24 mouse cellular contexts compared by ENCODE assay signal in genomic region chr9:89842776-89843089, GRCm38 (mm10).
DNase-seq lines count a peak whose midpoint lies in the region; ATAC-seq and TF ChIP-seq lines count a peak whose summit lies in the region.
"Had no signal": no experiment of that assay in that cellular context is flagged by ENCODE, and none has a peak within 500 bp of the region (broad histone marks: within the 10 kb centered on the region; RNA-seq: fewer than 3 reads in every experiment).

No protein-coding gene starts in this region.

- H3K27ac ChIP-seq in forebrain, embryonic 16.5 days (ENCODE audit: low read length): peak overlapping the region; percentile 6; the same call in 1 of the 2 replicates
- no peak overlapping the region for H3K27ac ChIP-seq in forebrain, embryonic 11.5 days (ENCODE audit: low read depth, low read length)
- peak overlapping the region; percentile 70 for H3K27ac ChIP-seq in left cerebral cortex, adult 2 months
- H3K27ac ChIP-seq: embryonic facial prominence, embryonic 12.5 days; heart, embryonic 10.5 days; heart, embryonic 15.5 days; hindbrain, embryonic 14.5 days; limb, embryonic 12.5 days; macrophage; midbrain, embryonic 13.5 days had no signal

- WGBS in forebrain, embryonic 16.5 days: 79% methylated on average over 8 of the region's 8 CpGs
- WGBS in forebrain, embryonic 11.5 days: 87% methylated on average over 8 of the region's 8 CpGs

- H3K9ac ChIP-seq in forebrain, embryonic 16.5 days (replicated peaks; ENCODE audit: low read depth, low read length): no peak overlapping the region
- no peak overlapping the region for H3K9ac ChIP-seq in forebrain, embryonic 11.5 days (ENCODE audit: low read length)
- H3K9ac ChIP-seq: embryonic facial prominence, embryonic 12.5 days; heart, embryonic 15.5 days; hindbrain, embryonic 14.5 days; limb, embryonic 12.5 days; midbrain, embryonic 13.5 days had no signal

- DNase-seq in forebrain, embryonic 11.5 days (ENCODE audit: low spot score): no peak
- no peak for DNase-seq in left cerebral cortex, adult 2 months (ENCODE audit: extremely low spot score in 1 of 2, low spot score in 2 of 2)
- no peak for DNase-seq in left cerebral cortex, adult 11 months (ENCODE audit: low spot score)
- DNase-seq in A20 (ENCODE audit: low read depth, low spot score): peak; percentile 87
- DNase-seq: adrenal gland, postnatal 25 days; cerebellum, adult 2 months; cerebellum, postnatal 36 days; embryo, embryonic 11 days; gastrocnemius, postnatal 25 days; kidney, adult 2 months; kidney, postnatal 4 days; thymus, postnatal 4 days had no signal

- H3K9me3 ChIP-seq in forebrain, embryonic 16.5 days (ENCODE audit: control insufficient read depth, low read length): no peaks in the 10 kb centered on the region
- no peaks in the 10 kb centered on the region for H3K9me3 ChIP-seq in forebrain, embryonic 11.5 days (ENCODE audit: control insufficient read depth, low read length)
- H3K9me3 ChIP-seq: embryonic facial prominence, embryonic 12.5 days; heart, embryonic 10.5 days; heart, embryonic 15.5 days; limb, embryonic 12.5 days; midbrain, embryonic 13.5 days had no signal

- TF ChIP-seq CTCF in left cerebral cortex, adult 2 months (IDR thresholded peaks at IDR 0.05): no peak

- H3K36me3 ChIP-seq in forebrain, embryonic 16.5 days (ENCODE audit: control insufficient read depth, insufficient read depth): no peaks in the 10 kb centered on the region
- no peaks in the 10 kb centered on the region for H3K36me3 ChIP-seq in forebrain, embryonic 11.5 days (ENCODE audit: control insufficient read depth, insufficient read depth, low read length)
- H3K36me3 ChIP-seq: embryonic facial prominence, embryonic 12.5 days; heart, embryonic 10.5 days; heart, embryonic 15.5 days; limb, embryonic 12.5 days; midbrain, embryonic 13.5 days had no signal

- H3K4me1 ChIP-seq in forebrain, embryonic 16.5 days (replicated peaks; ENCODE audit: control insufficient read depth, insufficient read depth, low read length): peaks cover 15% of the 10 kb centered on the region
- H3K4me1 ChIP-seq in forebrain, embryonic 11.5 days (replicated peaks; ENCODE audit: control insufficient read depth, insufficient read depth, low read length): no peaks in the 10 kb centered on the region
- H3K4me1 ChIP-seq: embryonic facial prominence, embryonic 12.5 days; heart, embryonic 15.5 days; limb, embryonic 12.5 days; midbrain, embryonic 13.5 days had no signal

- no peak overlapping the region for H3K4me3 ChIP-seq in forebrain, embryonic 16.5 days (replicated peaks; ENCODE audit: low read length)
- no peak overlapping the region for H3K4me3 ChIP-seq in forebrain, embryonic 11.5 days (ENCODE audit: low read depth, low read length)
- no peak overlapping the region for H3K4me3 ChIP-seq in left cerebral cortex, adult 2 months
- H3K4me3 ChIP-seq: embryonic facial prominence, embryonic 12.5 days; heart, embryonic 10.5 days; heart, embryonic 15.5 days; limb, embryonic 12.5 days; midbrain, embryonic 13.5 days had no signal

- H3K27me3 ChIP-seq in forebrain, embryonic 16.5 days (replicated peaks; ENCODE audit: control insufficient read depth, insufficient read depth, low read length): no peaks in the 10 kb centered on the region
- H3K27me3 ChIP-seq in forebrain, embryonic 11.5 days (ENCODE audit: control insufficient read depth, insufficient read depth, low read length): no peaks in the 10 kb centered on the region
- H3K27me3 ChIP-seq: embryonic facial prominence, embryonic 12.5 days; heart, embryonic 15.5 days; limb, embryonic 12.5 days; midbrain, embryonic 13.5 days had no signal

- H3K4me2 ChIP-seq in forebrain, embryonic 16.5 days (ENCODE audit: low read length): no peak overlapping the region
- H3K4me2 ChIP-seq in forebrain, embryonic 11.5 days (ENCODE audit: low read depth, low read length, severe bottlenecking): no peak overlapping the region
- H3K4me2 ChIP-seq: embryonic facial prominence, embryonic 12.5 days; heart, embryonic 15.5 days; hindbrain, embryonic 14.5 days; limb, embryonic 12.5 days; midbrain, embryonic 13.5 days had no signal

- intact Hi-C loops in left cerebral cortex, adult 2 months (cut with DNase I): loop anchor here (1.0 to 5.0 kb wide), 4 partner anchors 8 to 86 kb away; partner anchors contain the start of gene Rasgrf1

- no peak for ATAC-seq in forebrain, embryonic 16.5 days
- no peak for ATAC-seq in forebrain, embryonic 11.5 days (replicated peaks; ENCODE audit: low FRiP score)
- ATAC-seq in monocyte, adult 5-6 weeks (replicated peaks; ENCODE audit: insufficient number of reproducible peaks, low FRiP score, low TSS enrichment, poor library complexity, severe bottlenecking): 0 out of 2 replicates have a peak, but pooled peaks have one; percentile 25
- ATAC-seq in cerebellum, adult (ENCODE audit: insufficient number of reproducible peaks, low FRiP score, low TSS enrichment): no peak
- ATAC-seq: CD4-positive, CD25-positive, alpha-beta regulatory T cell, adult 4 months; inflammation-experienced regulatory T-cells, adult 6 months had no signal
